Comparison of ENCODE assay signal across 8 mouse cellular contexts in the genomic region with DNA sequence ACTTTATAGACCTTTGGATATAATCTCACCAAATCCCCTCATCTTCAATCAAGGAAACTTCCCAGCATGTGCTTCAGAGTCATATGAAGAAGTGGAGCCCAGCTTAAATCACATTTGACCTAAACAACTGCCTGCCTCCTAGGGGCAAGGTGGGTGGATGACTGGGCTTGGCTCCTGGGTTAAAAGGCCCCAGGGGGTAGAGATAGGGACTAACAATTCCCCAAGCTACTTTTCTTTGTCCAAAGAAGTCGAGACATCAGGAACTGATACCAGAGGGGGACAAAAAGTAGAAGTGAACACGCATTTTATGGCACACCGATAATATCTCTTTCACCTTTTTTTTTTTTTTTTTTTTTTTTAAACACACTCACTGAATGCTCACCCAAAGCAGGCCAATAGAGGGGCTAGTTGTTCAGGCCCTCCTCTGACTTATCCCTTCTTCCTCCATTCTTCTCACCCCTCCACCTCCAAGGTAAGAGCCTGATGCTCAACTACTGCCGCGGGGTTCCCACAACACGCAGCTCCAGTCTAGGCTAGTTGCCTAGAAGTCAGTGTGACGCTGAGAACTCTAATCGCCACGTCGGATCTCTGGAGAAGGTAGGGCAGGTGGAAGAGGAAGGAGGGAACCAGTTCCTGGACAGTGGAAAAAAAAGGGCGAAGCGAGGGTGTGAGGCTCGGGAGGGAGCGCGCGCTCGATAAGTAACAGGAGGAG. TPM values are rescaled to one million over a fixed set of nuclear protein-coding genes. Genes with fewer than 3 reads are reported as not detected.
DNase-seq lines count a peak whose midpoint lies in the region; ATAC-seq and TF ChIP-seq lines count a peak whose summit lies in the region.

No protein-coding gene starts in this region.

- DNase-seq in frontal cortex, postnatal 10 days (ENCODE audit: low spot score in 2 of 2): no peak
- DNase-seq in c-Kit-positive CD71-negative TER-119-negative erythroid progenitor cells, embryonic 14.5 days (ENCODE audit: low read depth): peak; percentile 32
- no peak for DNase-seq in forebrain, postnatal 0 days
- DNase-seq in gastrocnemius, postnatal 4 days (ENCODE audit: low spot score in 2 of 2): no peak

- no peaks in the 10 kb centered on the region for H3K9me3 ChIP-seq in forebrain, postnatal 0 days (ENCODE audit: low read length)
- H3K9me3 ChIP-seq in kidney, embryonic 14.5 days (ENCODE audit: control insufficient read depth, low read length): no peaks in the 10 kb centered on the region
- H3K9me3 ChIP-seq in megakaryocyte, embryonic 14.5 days: no peaks in the 10 kb centered on the region
- H3K9me3 ChIP-seq in stomach, embryonic 14.5 days (ENCODE audit: control insufficient read depth, low read depth, low read length): no peaks in the 10 kb centered on the region

- no peaks in the 10 kb centered on the region for H3K27me3 ChIP-seq in forebrain, postnatal 0 days (ENCODE audit: insufficient read depth, low read length)
- H3K27me3 ChIP-seq in kidney, embryonic 14.5 days (ENCODE audit: control insufficient read depth, insufficient read depth, low read length): no peaks in the 10 kb centered on the region
- H3K27me3 ChIP-seq in megakaryocyte, embryonic 14.5 days (replicated peaks): no peaks in the 10 kb centered on the region
- H3K27me3 ChIP-seq in stomach, embryonic 14.5 days (ENCODE audit: control insufficient read depth, insufficient read depth, low read length): no peaks in the 10 kb centered on the region

- TF ChIP-seq CTCF in forebrain, postnatal 0 days (IDR thresholded peaks at IDR 0.05; ENCODE audit: low read depth): no peak; the same call in 1 of the 2 replicates

- H3K4me2 ChIP-seq in forebrain, postnatal 0 days (ENCODE audit: low read depth): peak overlapping the region; percentile 74
- H3K4me2 ChIP-seq in kidney, embryonic 14.5 days (replicated peaks; ENCODE audit: low read depth, low read length): peak overlapping the region; percentile 40
- H3K4me2 ChIP-seq in stomach, embryonic 14.5 days (replicated peaks; ENCODE audit: low read depth, low read length): peak overlapping the region; percentile 64

- H3K4me1 ChIP-seq in forebrain, postnatal 0 days (ENCODE audit: insufficient read depth): peaks cover 6% of the 10 kb centered on the region
- H3K4me1 ChIP-seq in kidney, embryonic 14.5 days (ENCODE audit: control insufficient read depth, insufficient read depth, low read length): peaks cover 8% of the 10 kb centered on the region; the same call in 1 of the 2 replicates
- peaks cover 47% of the 10 kb centered on the region for H3K4me1 ChIP-seq in megakaryocyte, embryonic 14.5 days
- H3K4me1 ChIP-seq in stomach, embryonic 14.5 days (ENCODE audit: control insufficient read depth, insufficient read depth, low read length): peaks cover 21% of the 10 kb centered on the region

- peak overlapping the region; percentile 89 for H3K4me3 ChIP-seq in forebrain, postnatal 0 days (ENCODE audit: low read depth, low read length)
- H3K4me3 ChIP-seq in kidney, embryonic 14.5 days (ENCODE audit: low read length): peak overlapping the region; percentile 98
- H3K4me3 ChIP-seq in megakaryocyte, embryonic 14.5 days (replicated peaks): peak overlapping the region; percentile 97
- H3K4me3 ChIP-seq in stomach, embryonic 14.5 days (ENCODE audit: low read depth, low read length): peak overlapping the region; percentile 96

- H3K27ac ChIP-seq in forebrain, postnatal 0 days (ENCODE audit: low read depth, low read length): peak overlapping the region; percentile 70
- H3K27ac ChIP-seq in kidney, embryonic 14.5 days (ENCODE audit: low read depth, low read length): peak overlapping the region; percentile 85
- H3K27ac ChIP-seq in stomach, embryonic 14.5 days (ENCODE audit: low read length): peak overlapping the region; percentile 90

- peak; percentile 51 for ATAC-seq in frontal cortex, adult (ENCODE audit: low TSS enrichment)
- no peak for ATAC-seq in forebrain, postnatal 0 days
- ATAC-seq in kidney, embryonic 14.5 days (ENCODE audit: low FRiP score, low TSS enrichment): no peak; the same call in 1 of the 2 replicates
- ATAC-seq in stomach, embryonic 14.5 days (ENCODE audit: insufficient number of reproducible peaks, insufficient read depth, low FRiP score, low read depth): no peak

- H3K36me3 ChIP-seq in forebrain, postnatal 0 days (ENCODE audit: insufficient read depth): no peaks in the 10 kb centered on the region
- H3K36me3 ChIP-seq in kidney, embryonic 14.5 days (ENCODE audit: control insufficient read depth, insufficient read depth, low read length): no peaks in the 10 kb centered on the region
- H3K36me3 ChIP-seq in megakaryocyte, embryonic 14.5 days (replicated peaks; ENCODE audit: low read length): no peaks in the 10 kb centered on the region
- H3K36me3 ChIP-seq in stomach, embryonic 14.5 days (ENCODE audit: control insufficient read depth, insufficient read depth, low read length): no peaks in the 10 kb centered on the region

- WGBS in forebrain, postnatal 0 days: 1% methylated on average over 17 of the region's 17 CpGs
- WGBS in kidney, embryonic 14.5 days: under 1% methylated on average over 17 of the region's 17 CpGs
- 2% methylated on average over 17 of the region's 17 CpGs for WGBS in stomach, embryonic 14.5 days

- peak overlapping the region; percentile 98 for H3K9ac ChIP-seq in forebrain, postnatal 0 days
- peak overlapping the region; percentile 98 for H3K9ac ChIP-seq in kidney, embryonic 14.5 days (ENCODE audit: low read depth, low read length)
- H3K9ac ChIP-seq in stomach, embryonic 14.5 days (replicated peaks; ENCODE audit: low read depth, low read length): peak overlapping the region; percentile 25; the same call in 1 of the 2 replicates

RNA-seq across cellular contexts. Expression of gene Ivns1abp, which starts 0.6 kb away (rescaled TPM):
- total RNA-seq in forebrain, postnatal 0 days (2014; rRNA removed): 246 and 251 TPM in 2 replicates
- 217 and 240 TPM in 2 replicates for polyA plus RNA-seq in forebrain, postnatal 0 days (2015; fragmentation: Nextera tagmentation; extraction: Ambion mirVana)
- 208 and 414 TPM in 2 replicates for polyA plus RNA-seq in kidney, embryonic 14.5 days (2014; fragmentation: Nextera tagmentation; extraction: Ambion mirVana)
- polyA plus RNA-seq in megakaryocyte, embryonic 14.5 days (2012; ENCODE audit: insufficient read depth, low replicate concordance): 7.6 and 8.7 TPM in 2 replicates
- 201 and 217 TPM in 2 replicates for polyA plus RNA-seq in stomach, embryonic 14.5 days (2014; fragmentation: Nextera tagmentation; extraction: Ambion mirVana)
- 100 to 1,000 TPM; 108 to 124 TPM for total RNA-seq in gastrocnemius, postnatal 4 days (2021)

Comparison
In these comparisons a context has a peak if more than half of its experiments do, and no peak if none do; other contexts are left out.
1. H3K9ac ChIP-seq: peak in every context shown above with its lines; median percentile 98 in forebrain, postnatal 0 days; 98 in kidney, embryonic 14.5 days; 25 in stomach, embryonic 14.5 days.
2. RNA of gene Ivns1abp, which starts 0.6 kb away (polyA plus RNA-seq): 208 to 414 TPM in kidney, embryonic 14.5 days, 217 to 240 TPM in forebrain, postnatal 0 days and 201 to 217 TPM in stomach, embryonic 14.5 days; 7.6 to 8.7 TPM in megakaryocyte, embryonic 14.5 days; every median in the first group is over 10 times any median in the second.
3. Peak in every context shown above with its lines, with median percentiles within 50 percentile points of each other: H3K27ac ChIP-seq, H3K4me2 ChIP-seq and H3K4me3 ChIP-seq.